Mouse (Mus musculus) midbrain, embryonic 14.5 days (tissue): Measurements from ENCODE around the gene Sdc1. TPM values are rescaled to one million over a fixed set of nuclear protein-coding genes. Genes with fewer than 3 reads are reported as not detected.

Source experiments
- polyA plus RNA-seq: library from polyadenylated mRNA; unstranded; fragments of >200 nt; fragmentation: Nextera tagmentation; extraction: Ambion mirVana; gene quantifications from 2 replicates; pipeline ENCODE4 v1.2.1, GENCODE M21; 2014

The Sdc1 gene
- polyA plus RNA-seq, 1 experiment from 2014 or later: 19.2 TPM

Other genes with a start within 250 kb of the Sdc1 start
- not detected in 2 replicates for gene Slc7a15, start 172.3 kb upstream of the Sdc1 start, polyA plus RNA-seq
- 69.9 and 83.5 TPM in 2 replicates for gene Pum2, start 97.2 kb upstream of the Sdc1 start, polyA plus RNA-seq
- gene Laptm4a, start 150.3 kb downstream of the Sdc1 start, polyA plus RNA-seq: 141 and 151 TPM in 2 replicates
- 0.11 and 0.13 TPM in 2 replicates for gene Matn3, start 176.6 kb downstream of the Sdc1 start, polyA plus RNA-seq
- gene Wdr35, start 202.6 kb downstream of the Sdc1 start, polyA plus RNA-seq: 15.2 and 22.2 TPM in 2 replicates